Mouse (Mus musculus) v-Abl transformed pro-B cells (cell line): ENCODE measurements at regions not wholly inside any gene's neighbourhood (a gene's known extent, or its start where the extent isn't known, plus 50 kb on each side); places are given as distances from the start of the nearest gene placed in this dataset.

Experiments used
- in situ Hi-C, 2 experiments: fragments of 400-800 bp; cut with MboI; formaldehyde crosslinking; loops; one replicate each; pipeline ENCODE4 v1.15.1; 2025; ENCODE audit not compliant: unreplicated experiment in 2 of 2

DNA sequence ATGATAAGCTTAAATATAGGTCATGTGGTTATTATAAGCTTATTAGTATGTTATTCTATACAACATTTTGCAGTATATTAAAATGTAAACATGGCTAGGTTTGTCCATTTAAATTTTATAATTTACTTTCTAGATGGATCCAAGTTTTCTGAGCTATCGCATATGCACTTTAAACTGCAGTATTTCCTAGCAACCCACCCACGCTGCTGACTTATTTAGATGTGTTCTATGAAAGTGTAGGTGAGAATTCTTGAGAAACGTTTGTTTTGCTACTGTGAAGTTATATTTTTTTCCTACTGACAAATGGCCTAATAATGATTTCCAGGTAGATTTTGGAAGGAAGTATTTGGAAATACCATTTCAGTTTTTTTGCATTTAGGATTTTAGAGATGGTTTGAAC is 308.0 kb downstream of the Gbe1 start:
- in situ Hi-C loops = no loop called here

DNA sequence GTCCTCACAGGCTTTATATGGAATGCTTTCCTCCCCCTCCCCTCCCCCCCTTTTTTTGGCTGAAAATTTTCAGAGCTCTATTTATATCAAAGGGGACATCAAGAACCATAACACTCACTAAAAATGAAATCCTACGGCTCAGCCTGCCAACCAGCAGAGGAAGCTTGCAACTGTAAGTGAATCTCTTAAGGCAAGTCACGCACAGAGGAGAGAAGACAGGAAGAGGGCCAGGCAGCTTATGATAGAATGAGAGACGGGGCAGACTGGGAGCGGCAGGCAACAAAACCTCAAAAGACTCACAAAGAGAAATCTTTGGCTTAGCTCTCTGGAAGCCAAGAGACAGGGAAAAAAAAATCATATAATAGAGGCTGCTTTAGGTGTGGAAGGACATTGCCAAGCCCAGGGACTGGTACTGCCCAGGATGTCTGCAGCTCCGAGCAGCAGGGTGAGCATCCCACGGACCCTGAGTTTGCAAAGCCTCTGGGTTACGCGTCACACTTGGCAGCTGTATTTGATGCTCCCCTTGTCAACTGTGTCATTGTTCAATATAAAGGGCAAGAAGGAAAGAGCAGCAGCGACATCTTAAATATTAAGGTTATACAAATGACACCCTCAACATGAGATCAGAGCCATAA is 330.0 kb downstream of the Gbe1 start:
- in situ Hi-C loops = loop anchor here (5.0 kb wide), 1 partner anchor 221 kb away; no protein-coding TSS in a partner anchor

DNA sequence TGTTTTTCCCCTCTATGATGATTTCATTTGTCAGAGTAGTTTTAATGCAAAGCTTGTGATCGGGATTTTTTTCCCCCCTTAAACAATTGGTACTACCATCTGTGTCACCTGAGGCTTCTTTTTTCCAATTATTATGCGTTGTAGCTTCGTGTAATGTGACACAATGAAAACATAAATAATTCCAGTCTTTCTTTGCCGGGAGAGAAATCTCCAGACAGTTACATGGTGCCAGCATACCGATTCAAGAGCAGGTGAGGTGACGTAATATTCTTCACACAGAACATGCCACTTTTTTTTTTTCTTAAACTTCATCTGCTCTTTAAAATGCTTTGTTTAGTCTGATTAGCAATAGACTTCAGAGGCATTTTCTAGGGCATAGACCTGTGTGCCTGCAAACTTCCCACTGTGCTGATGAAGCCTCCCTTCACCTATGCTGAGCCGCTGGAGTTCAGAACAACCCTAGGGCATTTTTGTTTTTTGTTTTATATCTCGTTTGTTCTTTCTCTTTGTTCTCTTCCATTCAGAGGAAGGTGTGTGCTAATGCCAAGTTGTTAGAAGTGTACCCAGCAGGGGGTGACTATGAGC is 331.0 kb downstream of the Gbe1 start:
- in situ Hi-C loops = loop anchor here (5.0 kb wide), 1 partner anchor 222 kb away; no protein-coding TSS in a partner anchor

DNA sequence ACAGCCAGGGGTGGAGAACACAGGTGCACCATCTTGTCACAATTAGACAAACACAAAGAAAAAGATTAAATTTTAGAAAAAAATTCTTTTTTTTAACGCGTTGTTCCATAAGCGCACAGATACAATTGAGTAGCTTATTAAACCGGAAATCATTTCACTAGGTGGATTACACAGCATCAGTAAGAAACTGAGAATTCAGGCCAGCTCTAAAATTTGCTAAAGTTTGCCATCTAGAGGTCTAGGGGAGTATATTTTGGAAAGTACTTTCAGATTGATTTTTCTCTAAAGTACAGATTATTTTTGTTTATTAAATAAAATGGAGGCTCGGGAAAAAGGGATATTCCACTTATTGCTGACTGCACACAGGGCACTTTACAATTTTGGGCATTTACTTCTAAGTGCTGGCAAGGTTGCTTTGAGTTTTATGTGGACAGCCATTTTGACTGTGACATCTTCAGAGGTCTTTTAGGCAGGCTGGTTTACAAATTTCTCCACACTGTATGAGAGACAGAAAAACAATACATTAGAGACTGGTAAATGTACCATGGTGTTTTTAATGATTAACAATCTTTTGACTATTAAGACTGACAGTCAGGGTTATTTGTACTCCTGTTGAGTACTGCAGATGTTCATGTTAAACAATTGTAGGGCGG is 340.8 kb downstream of the Gbe1 start:
- in situ Hi-C loops = no loop called here

DNA sequence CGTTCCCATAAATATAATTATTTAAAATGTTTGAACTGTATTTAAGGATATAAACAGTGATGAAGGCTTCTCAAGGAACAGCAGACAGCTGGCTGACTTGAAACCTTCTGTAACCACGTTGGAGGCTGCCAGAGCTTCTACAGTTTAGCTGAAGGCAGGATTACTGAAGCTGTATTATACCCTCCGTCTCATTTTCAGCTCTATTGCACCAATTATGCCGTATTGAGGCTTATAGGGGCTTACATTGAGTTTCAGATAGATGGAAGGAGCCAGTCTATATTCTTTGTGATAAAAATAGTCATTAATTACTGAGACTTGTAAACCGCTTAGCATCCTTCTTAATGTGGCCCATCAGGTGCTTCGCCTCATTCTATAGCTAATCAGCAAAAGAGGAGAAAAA is 376.1 kb downstream of the Gbe1 start:
- in situ Hi-C loops = no loop called here

DNA sequence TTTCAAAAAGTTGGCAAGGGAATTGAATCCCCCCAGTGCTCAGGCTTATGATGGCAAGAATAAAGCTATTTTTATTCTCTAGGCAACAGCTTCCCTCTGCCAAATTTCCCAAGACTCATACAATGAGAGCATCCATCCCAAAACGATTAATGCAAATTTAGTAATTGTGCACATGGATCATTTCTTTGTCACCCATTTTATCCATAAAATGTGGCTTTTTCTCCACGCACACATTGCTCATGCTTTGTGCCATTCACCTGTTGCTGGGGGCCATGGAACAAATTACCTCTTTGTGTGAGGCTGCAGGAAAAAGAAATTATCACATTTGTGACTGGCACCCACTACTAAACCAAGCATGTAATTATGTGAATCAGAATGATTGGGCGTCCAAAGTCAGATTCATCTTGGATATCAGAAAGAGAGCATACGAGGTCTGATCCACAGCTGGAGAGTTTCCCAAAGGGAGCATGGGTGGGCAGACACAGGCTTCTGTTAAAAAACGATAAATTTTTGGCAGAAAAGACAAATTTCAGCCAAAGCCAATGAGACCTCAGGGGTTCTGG is 411.1 kb downstream of the Gbe1 start:
- in situ Hi-C loops = no loop called here

DNA sequence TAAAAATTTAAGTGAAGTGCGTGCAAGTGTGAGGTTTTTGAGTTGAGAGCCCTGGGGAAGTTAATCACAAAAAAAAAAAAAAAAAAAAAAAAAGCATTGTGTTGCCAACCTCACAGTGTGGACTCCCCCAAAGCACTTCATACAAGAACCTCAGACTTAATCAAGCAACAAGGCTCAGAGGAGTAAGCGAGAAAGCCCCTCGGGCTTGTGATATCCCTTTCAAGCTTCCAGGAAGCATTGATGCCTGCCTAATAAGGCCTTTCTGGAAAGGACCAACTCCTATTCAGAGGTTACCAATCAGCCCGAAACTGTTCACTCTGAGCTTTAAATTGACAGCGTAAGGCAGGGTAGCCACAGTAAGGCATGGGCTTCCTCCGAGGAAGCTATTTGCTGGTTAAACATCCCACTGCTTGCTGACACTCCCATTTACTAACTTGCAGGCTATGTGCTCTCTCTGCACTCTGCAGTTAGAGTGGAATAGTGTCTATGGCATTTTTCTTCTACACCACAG is 411.6 kb downstream of the Gbe1 start:
- in situ Hi-C loops = no loop called here

DNA sequence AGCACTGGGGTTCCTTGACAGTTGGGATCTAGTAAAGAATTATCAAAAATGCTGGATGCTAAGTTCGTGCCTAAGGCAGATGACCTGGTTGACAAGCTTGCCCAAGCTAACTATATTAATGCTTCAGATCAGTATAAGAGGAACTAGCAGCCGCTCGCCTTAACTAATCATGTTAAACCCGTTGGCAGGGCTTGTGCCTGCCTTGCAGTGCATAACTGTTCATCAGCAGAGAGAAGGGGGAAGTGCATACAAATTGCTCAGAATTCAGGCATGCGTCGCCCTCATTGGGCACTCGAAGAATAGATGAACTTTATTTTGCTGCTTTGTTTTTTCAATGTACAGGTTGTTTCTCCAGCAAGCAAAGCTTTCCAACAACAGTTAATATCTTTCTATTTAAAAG is 419.3 kb downstream of the Gbe1 start:
- in situ Hi-C loops = no loop called here

DNA sequence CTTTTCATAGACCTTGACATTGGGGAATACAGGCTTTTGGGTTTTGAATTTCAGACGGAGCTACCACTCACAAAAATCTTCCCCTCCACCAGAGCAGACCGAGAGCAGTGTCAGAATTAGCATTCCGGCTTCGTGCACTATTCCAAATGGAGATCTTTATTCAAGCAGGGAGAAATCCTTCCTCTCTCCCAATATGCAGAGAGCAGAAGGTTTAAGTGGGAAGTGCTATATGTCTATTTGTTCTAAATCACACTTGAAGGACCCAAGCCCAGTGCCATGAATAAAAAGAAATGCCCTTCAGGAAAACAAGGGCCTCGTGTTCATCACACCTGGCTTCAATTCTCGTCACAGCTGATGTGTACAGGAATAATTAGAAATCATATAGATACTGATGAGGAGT is 426.3 kb downstream of the Gbe1 start:
- in situ Hi-C loops = no loop called here

DNA sequence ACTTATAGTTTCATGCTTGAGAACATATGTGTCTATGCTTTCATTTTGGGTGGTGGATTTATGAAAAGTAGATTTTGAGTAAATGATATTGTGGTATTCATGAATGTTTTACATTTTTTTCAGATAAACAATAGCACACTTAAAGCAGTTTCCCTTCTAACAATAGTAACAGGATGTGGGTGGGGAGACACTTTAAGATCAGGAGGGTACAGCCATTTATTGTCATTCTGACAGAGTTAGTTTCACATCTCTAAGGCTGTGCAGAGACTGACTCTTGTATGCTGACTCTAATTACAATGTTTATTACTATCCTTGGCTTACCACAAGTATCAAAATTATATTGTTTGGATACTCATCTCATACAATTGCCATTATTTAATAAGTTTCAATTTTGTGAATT is 440.5 kb downstream of the Gbe1 start:
- in situ Hi-C loops = no loop called here

DNA sequence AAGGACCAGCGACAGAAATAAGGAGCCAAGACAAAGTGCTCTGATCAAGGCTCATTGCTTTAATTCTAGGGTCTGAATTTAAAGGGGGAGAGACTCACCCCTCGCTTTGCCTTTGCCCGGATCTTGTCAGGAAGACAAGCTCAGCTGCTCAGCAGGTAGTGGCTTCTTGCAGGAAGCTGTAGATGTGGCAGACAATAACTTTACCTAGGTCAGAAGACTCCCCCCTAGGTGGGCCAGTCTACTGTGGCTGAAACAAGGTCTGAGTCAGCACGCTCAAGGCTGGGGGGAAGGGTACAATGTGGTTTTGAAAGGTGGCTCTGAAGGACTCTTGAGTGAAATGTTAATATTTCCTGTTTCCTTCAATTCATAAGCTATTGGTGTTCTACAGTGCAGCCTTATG is 484.3 kb downstream of the Gbe1 start:
- in situ Hi-C loops = no loop called here

DNA sequence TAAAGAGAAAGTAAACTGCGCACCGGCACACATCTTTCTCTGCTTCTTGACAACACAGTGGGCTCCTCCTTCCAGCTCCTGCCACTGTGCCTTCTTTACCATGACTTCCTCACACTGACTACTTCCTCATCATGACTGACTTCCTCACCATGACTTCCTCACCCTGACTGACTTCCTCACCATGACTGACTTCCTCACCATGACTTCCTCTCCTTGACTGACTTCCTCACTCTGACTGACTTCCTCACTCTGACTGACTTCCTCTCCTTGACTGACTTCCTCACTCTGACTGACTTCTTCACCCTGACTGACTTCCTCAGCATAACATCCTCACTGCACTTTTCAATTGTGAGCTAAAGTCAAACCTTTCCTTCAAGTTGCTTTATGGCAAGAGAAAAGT is 489.8 kb downstream of the Gbe1 start:
- in situ Hi-C loops = no loop called here

DNA sequence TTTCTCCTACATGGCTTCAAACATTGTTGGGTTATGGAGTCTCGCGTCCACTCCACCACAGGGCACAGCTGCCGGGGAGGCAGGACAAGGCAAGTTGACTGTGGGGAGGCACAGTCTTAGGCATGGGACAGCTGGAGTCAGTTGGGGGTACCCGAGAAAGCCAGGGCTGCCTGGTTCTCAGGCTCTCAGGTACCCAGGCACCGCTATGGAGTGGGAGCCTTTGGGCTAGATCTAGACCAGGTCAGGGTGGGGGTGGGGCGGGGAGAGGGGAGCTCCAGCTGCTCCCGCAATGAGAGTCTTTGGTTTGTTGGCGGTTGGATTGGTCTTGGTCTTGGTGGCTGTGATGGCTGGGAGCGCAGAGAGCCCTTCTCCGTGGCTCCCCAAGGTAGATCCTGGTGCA is 512.2 kb downstream of the Gbe1 start:
- in situ Hi-C loops = no loop called here

DNA sequence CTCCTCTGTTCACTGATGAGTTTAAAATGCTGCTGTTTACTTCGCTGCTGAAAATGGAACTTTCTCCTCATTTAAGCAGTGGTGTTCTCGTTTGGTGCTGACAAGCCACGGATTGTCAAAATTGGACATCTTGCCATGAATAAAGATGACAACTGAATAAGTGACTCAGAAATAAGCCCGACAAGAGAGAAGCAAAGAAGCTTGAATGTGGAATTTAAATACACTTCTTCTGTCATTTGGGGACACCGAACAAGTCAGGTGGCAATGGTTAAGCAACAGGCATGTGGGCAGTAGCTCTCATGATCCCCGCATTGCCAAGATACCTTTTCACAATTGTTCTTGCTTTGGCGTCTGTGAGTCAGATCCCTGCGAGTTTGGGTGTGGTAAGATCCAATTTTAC is 521.3 kb downstream of the Gbe1 start:
- in situ Hi-C loops = no loop called here

DNA sequence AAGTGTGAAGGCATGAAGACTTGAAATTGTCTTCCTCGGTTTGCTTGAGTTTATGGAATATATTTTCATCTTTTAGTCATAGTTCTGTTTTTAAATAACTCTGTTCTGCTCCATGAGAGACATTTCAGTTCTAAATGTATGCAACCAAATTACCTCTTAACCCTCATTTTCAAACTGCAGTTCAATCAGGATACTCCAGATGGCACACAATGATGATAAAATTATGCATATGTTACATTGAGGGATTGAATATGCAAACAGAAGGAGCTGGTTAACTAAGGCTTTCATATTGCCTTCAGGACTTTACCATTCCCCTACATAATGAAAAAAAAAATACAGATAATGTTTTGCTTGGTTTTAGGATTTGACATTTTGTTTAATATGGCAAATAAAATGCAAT is 524.4 kb downstream of the Gbe1 start:
- in situ Hi-C loops = no loop called here

DNA sequence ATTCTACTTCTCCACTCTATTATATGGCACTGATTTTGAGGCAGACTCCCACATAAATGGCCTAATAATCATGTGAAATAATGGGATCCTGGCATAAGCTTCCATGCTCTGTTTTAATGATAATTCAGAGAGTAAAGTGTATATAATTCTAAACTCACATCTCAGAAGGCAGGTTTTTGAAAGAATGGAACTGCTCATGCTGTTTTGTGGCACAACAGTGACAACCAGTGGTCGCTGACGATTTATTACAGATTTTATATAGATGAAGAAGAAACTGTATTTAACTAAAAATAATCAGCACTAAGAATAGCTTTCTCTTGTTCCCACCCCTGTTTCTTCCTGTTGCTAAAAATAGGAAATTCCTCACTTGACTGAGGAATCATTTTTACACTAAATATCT is 554.5 kb downstream of the Gbe1 start:
- in situ Hi-C loops = no loop called here

DNA sequence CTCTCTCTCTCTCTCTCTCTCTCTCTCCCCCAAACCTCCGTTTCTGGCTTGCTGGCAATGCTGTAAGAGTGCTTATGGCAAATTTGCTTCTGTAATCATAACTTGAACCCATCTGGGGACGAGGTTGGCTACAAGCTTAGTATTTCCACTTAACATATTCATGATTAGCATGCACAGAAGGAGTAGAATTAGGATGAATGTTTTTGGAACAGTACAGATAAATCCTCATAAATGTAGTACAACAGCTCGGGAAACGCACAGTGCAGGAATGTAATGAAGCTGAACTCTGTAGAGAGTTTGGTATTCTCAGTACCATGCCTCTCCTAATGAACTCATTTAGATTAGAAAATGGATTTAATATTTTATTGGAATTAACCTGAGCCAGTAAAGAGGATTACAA is 555.5 kb downstream of the Gbe1 start:
- in situ Hi-C loops = no loop called here

DNA sequence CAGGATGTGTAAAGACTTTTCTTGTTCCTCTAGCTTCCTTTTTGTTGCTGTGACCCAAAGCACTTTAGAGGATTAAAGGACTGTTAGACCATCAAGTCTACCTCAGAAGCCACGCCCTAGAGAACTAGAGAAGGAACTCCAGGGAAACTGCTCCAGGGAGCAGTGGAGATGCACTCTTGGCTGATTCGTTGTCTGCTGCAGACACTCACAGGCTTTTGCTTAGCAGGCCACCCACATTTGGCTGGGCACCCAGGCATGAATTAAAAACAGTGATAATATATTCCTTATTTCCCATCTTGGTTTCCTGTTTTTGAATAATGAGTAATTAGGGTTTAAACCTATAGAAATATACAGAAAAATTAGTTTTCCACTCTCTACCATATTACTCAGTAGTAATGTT is 560.3 kb downstream of the Gbe1 start:
- in situ Hi-C loops = no loop called here

DNA sequence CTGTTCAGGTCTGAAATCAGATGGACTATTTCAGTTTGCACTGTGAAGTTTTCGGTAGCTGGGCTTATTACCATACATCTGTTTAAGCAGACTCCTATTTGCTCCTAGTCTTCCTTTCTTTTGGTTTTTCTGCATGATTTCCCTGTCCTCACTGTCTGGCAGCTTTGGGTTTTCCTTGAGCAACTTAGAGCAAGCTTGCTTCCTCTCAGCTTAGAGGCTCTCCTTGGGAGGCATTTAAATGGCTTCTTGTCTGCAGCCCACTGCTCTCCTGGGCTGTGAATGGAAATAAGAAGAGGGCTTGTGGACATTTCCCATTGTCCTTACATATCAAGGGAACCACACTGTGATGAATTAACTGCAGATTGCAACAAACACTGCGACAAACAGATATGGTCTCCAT is 566.9 kb downstream of the Gbe1 start:
- in situ Hi-C loops = no loop called here

DNA sequence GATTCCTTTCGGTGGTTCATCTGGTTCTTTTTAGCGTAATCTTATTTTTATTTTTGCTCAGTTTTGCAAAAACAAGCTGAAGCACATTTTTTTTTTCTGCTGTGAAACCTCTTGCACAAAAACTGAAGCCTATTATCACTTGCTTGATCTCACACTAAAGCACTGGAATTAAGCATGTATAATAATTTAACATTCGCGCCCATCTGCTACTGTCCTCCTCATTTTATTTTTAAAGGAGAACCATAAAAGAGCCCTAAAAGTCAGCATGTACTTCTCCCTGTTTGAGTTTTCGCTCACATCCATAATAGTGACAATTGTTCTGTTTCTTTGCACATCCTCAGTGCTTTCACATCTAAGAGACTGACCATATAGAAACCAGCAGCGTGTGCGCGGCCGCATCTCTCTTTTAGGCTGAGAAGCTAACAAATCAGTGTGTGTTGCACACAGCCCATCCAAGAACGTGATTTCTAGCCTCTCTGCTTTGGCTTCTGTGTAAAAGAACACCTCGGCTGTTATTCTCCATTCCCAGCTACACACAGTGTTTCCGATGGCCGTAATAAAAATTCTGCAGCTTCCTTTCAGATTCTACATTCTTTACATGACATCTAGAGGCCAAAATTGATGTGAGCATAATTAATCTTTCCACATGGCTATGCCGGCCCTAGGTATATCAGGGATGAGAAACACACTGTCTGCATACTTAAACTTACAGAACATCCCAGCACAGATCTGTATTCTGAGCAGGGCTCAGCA is 567.5 kb downstream of the Gbe1 start:
- in situ Hi-C loops = no loop called here

DNA sequence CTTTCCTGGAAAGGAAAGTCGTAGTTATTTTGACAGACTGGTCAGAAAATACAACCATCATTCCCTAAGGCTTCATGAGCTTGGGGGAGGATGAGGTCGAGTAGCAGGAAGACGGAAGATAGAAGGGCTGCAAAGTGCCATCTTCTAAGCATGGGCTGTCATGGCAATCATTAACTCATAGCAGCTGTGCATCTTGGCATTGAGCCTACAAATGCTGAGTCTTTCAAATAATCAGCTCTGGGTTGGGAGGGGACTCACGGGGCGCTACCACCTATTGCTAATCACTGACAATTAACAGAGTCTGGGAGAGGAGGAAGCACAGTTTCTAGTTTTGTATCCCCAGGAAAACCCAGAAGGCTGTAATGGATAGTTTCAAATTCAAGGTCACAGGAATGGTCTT is 586.3 kb downstream of the Gbe1 start:
- in situ Hi-C loops = no loop called here
